Mouse (Mus musculus) layer of hippocampus, postnatal 14 days (tissue): ENCODE results near the gene Ankrd33. TPM values are rescaled to one million over a fixed set of nuclear protein-coding genes. Genes with fewer than 3 reads are reported as not detected.

ENCODE experiments used
- DNase-seq, 2 experiments: peaks; one replicate each; pipeline ENCODE4 v3.0.0; 2021 to 2022; ENCODE audit warnings: low spot score in 2 of 2, mixed read lengths in 1 of 2
- total RNA-seq, 2 experiments: library from RNA; stranded (reverse); gene quantifications; 2 replicates each; pipeline ENCODE4 v1.2.3; 2021

The Ankrd33 gene
- total RNA-seq, 2 experiments from 2014 or later: not detected

- peak; percentile 88 for DNase-seq
Measured at GRCm38 (mm10) chr15:101145424-101146099, 30.0 kb downstream of the Ankrd33 start.

- no peak for DNase-seq
Measured at GRCm38 (mm10) chr15:101146100-101146965, 30.8 kb downstream of the Ankrd33 start.

- no peak for DNase-seq
Measured at GRCm38 (mm10) chr15:101147115-101147909, 31.8 kb downstream of the Ankrd33 start.

- DNase-seq: no peak
Measured at GRCm38 (mm10) chr15:101147910-101148273, 32.3 kb downstream of the Ankrd33 start.

GRCm38 (mm10) chr15:101148604-101149003 is 33.0 kb downstream of the Ankrd33 start:
- no peak for DNase-seq

- DNase-seq: no peak
Measured at GRCm38 (mm10) chr15:101151409-101152261, 36.1 kb downstream of the Ankrd33 start.

GRCm38 (mm10) chr15:101154700-101155616 is 39.4 kb downstream of the Ankrd33 start:
- no peak for DNase-seq

- DNase-seq: no peak
Measured at GRCm38 (mm10) chr15:101160128-101160527, 44.6 kb downstream of the Ankrd33 start.

GRCm38 (mm10) chr15:101160591-101160990 is 45.0 kb downstream of the Ankrd33 start:
- peak; percentile 70 to 71 for DNase-seq

GRCm38 (mm10) chr15:101161534-101161933 is 46.0 kb downstream of the Ankrd33 start:
- no peak for DNase-seq

- no peak for DNase-seq
Measured at GRCm38 (mm10) chr15:101163056-101163458, 47.5 kb downstream of the Ankrd33 start.

GRCm38 (mm10) chr15:101163854-101164253 is 48.3 kb downstream of the Ankrd33 start:
- no peak for DNase-seq

- DNase-seq: no peak
Measured at GRCm38 (mm10) chr15:101164291-101164690, 48.7 kb downstream of the Ankrd33 start.

GRCm38 (mm10) chr15:101165658-101166437 is 50.3 kb downstream of the Ankrd33 start:
- no peak for DNase-seq

- no peak for DNase-seq
Measured at GRCm38 (mm10) chr15:101167553-101167952, 52.0 kb downstream of the Ankrd33 start.
